Mouse (Mus musculus): ENCODE measurements around the gene Ccdc86. TPM values are rescaled to one million over a fixed set of nuclear protein-coding genes. Genes with fewer than 3 reads are reported as not detected.

The Ccdc86 gene
- polyA plus RNA-seq, 1 experiment = 3.9 TPM

DNA sequence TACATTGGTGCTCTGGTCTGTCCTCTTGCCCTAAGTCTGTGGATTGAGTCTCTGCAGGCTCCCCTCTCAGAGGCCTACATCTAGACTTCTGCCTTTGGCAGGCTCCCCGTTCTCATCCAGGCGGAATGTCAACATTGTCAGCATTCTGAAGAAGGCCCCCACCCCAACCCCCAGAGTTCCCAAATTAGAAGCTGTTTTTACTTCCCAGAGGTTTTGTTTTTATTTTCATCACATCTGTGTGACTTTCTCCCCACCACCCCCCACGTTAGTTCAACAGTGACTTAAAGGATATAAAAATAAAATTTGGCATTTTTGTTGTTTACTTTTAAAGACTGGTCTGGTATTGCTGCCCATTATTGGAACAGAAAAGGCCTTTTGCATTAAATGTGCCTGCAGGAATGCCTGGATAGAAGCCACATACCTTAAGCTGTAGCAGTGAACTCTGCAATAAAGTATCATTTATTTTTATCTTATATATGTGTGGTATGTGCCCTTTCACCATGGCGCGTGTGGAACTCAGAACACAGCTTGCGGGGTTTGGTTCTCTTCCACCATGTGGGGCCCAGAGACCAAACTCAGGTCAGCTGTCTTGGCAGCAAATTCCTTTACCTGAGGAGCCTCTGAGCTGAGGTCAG lies 39.9 kb downstream of the Ccdc86 start:
- TF ChIP-seq POLR2A (IDR thresholded peaks at IDR 0.05; ENCODE audit: low read depth, low read length) (no peak), CTCF (conservative IDR thresholded peaks at IDR 0.05; ENCODE audit: insufficient read depth, insufficient read length, low read depth, low read length) (no peak)
- H3K4me3 ChIP-seq (ENCODE audit: insufficient read depth, low read depth, low read length) = no peak overlapping the region
- WGBS = 60% methylated on average over 6 of the region's 6 CpGs
- H3K4me1 ChIP-seq (ENCODE audit: control insufficient read depth, insufficient read depth, low read length) = peaks cover 13% of the 10 kb centered on the region; the same call in 1 of the 2 replicates
- 0 out of 2 replicates have a peak overlapping the region, but pooled peaks have one; percentile 5 for H3K27ac ChIP-seq (ENCODE audit: insufficient read depth, low read depth, low read length)
- H3K36me3 ChIP-seq (ENCODE audit: control insufficient read depth, insufficient read depth, low read length) = no peaks in the 10 kb centered on the region
- DNase-seq = peak; percentile 38
- no peaks in the 10 kb centered on the region for H3K27me3 ChIP-seq (replicated peaks; ENCODE audit: control insufficient read depth, insufficient read depth, low read length)

DNA sequence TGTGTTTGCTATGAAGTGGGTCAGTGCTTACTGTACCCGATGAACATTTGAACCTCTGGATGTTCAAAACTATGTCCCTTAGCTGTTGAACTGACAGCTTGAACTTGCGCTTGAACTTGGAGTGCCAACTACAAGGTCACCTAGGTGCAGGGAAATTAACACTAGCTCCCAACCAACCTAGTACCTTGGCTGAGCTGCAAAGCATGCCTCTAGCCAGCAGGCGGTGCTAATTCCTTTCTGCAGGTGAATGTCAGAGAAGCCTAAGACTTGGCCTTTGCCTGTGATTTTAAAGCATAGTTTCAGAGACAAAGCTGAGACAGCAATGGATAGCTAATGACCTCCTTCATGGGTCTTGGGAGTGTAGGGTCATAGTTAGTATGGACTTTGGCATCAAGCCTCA lies 41.2 kb downstream of the Ccdc86 start:
- TF ChIP-seq POLR2A (IDR thresholded peaks at IDR 0.05; ENCODE audit: low read depth, low read length) (no peak), CTCF (conservative IDR thresholded peaks at IDR 0.05; ENCODE audit: insufficient read depth, insufficient read length, low read depth, low read length) (peak; percentile 86)
- WGBS = 40% methylated on average over 3 of the region's 3 CpGs
- DNase-seq = peak; percentile 73
- Histone ChIP-seq H3K27me3 (replicated peaks; ENCODE audit: control insufficient read depth, insufficient read depth, low read length) (no peaks in the 10 kb centered on the region), H3K27ac (ENCODE audit: insufficient read depth, low read depth, low read length) (no peak overlapping the region), H3K4me1 (ENCODE audit: control insufficient read depth, insufficient read depth, low read length) (peaks cover 13% of the 10 kb centered on the region; the same call in 1 of the 2 replicates), H3K4me3 (ENCODE audit: insufficient read depth, low read depth, low read length) (no peak overlapping the region), H3K36me3 (ENCODE audit: control insufficient read depth, insufficient read depth, low read length) (peaks cover under 1% of the 10 kb centered on the region; the same call in 1 of the 2 replicates)

DNA sequence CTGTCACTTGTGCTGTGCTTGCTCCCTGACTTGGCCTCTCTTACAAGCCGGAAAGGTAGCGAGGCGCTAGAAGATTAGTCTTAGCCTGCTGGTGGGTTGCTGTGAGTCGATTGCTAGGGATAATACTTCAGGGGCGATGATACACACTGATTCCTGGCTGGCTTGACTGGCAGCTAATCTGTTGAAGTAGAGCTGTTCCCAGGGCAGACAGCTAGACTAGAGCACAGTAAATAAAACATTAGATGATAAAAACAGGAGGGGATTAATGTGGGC lies 43.4 kb downstream of the Ccdc86 start:
- H3K36me3 ChIP-seq (ENCODE audit: control insufficient read depth, insufficient read depth, low read length) = peaks cover 4% of the 10 kb centered on the region; the same call in 1 of the 2 replicates
- peaks cover 13% of the 10 kb centered on the region; the same call in 1 of the 2 replicates for H3K4me1 ChIP-seq (ENCODE audit: control insufficient read depth, insufficient read depth, low read length)
- peak overlapping the region; percentile 75 for H3K27ac ChIP-seq (ENCODE audit: insufficient read depth, low read depth, low read length)
- 46% methylated on average over 5 of the region's 5 CpGs for WGBS
- no peaks in the 10 kb centered on the region for H3K27me3 ChIP-seq (replicated peaks; ENCODE audit: control insufficient read depth, insufficient read depth, low read length)
- DNase-seq = no peak
- H3K4me3 ChIP-seq (ENCODE audit: insufficient read depth, low read depth, low read length) = no peak overlapping the region
- TF ChIP-seq POLR2A (IDR thresholded peaks at IDR 0.05; ENCODE audit: low read depth, low read length) (no peak), CTCF (conservative IDR thresholded peaks at IDR 0.05; ENCODE audit: insufficient read depth, insufficient read length, low read depth, low read length) (no peak)

DNA sequence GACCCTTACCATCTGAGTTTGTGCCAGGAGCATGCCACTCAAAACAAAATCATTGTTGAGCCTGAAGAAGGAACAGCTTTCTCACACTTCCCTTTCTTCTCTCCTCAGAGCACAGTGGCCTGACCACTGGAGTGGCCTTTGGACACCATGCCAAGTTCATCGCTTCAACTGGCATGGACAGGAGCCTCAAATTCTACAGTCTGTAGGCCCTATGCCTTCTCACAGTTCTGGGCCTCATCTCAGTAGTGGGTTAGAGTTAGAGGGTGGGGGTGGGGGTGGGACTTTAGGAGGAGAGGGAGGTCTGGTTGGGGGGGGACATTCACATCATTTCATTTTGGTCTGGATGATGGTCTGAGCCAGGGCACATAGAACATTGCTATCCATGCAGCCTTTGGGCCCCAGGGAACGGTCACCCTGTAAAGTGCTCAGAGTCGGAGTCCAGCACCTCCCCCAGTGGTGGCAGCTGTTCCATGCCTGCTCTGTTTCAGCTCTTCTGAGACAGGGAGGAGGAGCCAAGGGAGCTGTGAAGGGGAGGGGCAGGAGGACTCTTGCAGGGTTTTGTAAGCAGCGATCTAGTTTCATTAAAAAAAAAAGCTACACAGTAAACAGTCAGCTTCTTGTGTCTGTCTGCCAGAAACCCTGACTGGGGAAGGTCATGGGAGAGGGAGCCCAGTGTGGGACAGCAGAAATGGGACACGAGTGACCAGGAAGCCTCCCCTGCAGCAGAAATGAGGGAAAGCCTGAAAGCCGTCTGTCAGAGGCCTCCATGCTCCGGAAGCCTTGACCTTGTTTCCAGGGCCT lies 43.9 kb downstream of the Ccdc86 start:
- Histone ChIP-seq H3K36me3 (ENCODE audit: control insufficient read depth, insufficient read depth, low read length) (peaks cover 4% of the 10 kb centered on the region; the same call in 1 of the 2 replicates), H3K4me1 (ENCODE audit: control insufficient read depth, insufficient read depth, low read length) (peaks cover 13% of the 10 kb centered on the region; the same call in 1 of the 2 replicates), H3K4me3 (ENCODE audit: insufficient read depth, low read depth, low read length) (no peak overlapping the region), H3K27me3 (replicated peaks; ENCODE audit: control insufficient read depth, insufficient read depth, low read length) (no peaks in the 10 kb centered on the region), H3K27ac (ENCODE audit: insufficient read depth, low read depth, low read length) (peak overlapping the region; percentile 75)
- WGBS = 27% methylated on average over 7 of the region's 7 CpGs
- DNase-seq = peak; percentile 85
- TF ChIP-seq POLR2A (IDR thresholded peaks at IDR 0.05; ENCODE audit: low read depth, low read length) (no peak), CTCF (conservative IDR thresholded peaks at IDR 0.05; ENCODE audit: insufficient read depth, insufficient read length, low read depth, low read length) (no peak)

DNA sequence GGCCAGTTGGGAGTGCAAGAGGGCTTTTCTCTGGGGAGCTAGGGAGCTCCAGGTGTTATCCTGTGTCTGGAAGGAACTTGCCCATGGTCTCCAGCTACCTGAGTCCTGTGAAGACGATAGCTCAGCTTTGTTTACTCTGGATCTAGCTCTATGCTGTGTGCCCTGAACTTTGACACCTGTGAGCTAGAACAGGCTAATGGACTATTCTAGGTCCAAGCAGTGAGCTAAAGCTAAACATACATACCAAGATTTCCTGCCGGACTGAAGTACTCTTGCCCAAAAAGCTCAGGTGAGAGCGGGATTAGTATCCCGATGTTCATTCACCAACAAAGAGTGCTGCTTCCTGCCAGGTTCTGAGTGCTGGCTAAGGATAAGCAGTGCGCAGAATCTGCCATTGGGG lies 44.6 kb downstream of the Ccdc86 start:
- peaks cover 4% of the 10 kb centered on the region; the same call in 1 of the 2 replicates for H3K36me3 ChIP-seq (ENCODE audit: control insufficient read depth, insufficient read depth, low read length)
- H3K4me1 ChIP-seq (ENCODE audit: control insufficient read depth, insufficient read depth, low read length) = peaks cover 13% of the 10 kb centered on the region; the same call in 1 of the 2 replicates
- peak; percentile 9 for DNase-seq
- TF ChIP-seq CTCF (conservative IDR thresholded peaks at IDR 0.05; ENCODE audit: insufficient read depth, insufficient read length, low read depth, low read length) (no peak), POLR2A (IDR thresholded peaks at IDR 0.05; ENCODE audit: low read depth, low read length) (no peak)
- H3K4me3 ChIP-seq (ENCODE audit: insufficient read depth, low read depth, low read length) = no peak overlapping the region
- H3K27me3 ChIP-seq (replicated peaks; ENCODE audit: control insufficient read depth, insufficient read depth, low read length) = no peaks in the 10 kb centered on the region
- WGBS = 68% methylated on average over 5 of the region's 5 CpGs
- H3K27ac ChIP-seq (ENCODE audit: insufficient read depth, low read depth, low read length) = peak overlapping the region; percentile 30; the same call in 1 of the 2 replicates

DNA sequence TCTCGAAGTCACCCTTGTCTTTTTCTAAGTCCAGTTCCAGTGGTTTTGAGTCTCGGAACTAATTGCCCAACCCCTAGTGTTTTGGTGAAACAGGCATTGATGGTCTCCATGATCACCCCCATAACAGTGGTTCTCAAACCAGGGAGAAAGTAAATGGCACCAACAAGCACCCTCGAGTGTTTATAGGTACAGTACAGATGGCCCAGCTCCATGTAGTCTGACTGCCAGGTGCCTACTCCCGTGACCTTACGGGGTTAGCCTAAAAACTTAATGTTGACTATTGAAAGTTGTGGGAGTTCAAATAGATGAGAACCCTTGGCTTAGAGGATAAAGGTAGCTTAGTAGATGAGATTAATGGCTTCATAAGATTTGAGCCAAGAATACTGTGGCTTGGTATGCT lies 48.0 kb downstream of the Ccdc86 start:
- H3K36me3 ChIP-seq (ENCODE audit: control insufficient read depth, insufficient read depth, low read length) = peaks cover 4% of the 10 kb centered on the region; the same call in 1 of the 2 replicates
- H3K4me1 ChIP-seq (ENCODE audit: control insufficient read depth, insufficient read depth, low read length) = peaks cover 16% of the 10 kb centered on the region; the same call in 1 of the 2 replicates
- H3K4me3 ChIP-seq (ENCODE audit: insufficient read depth, low read depth, low read length) = no peak overlapping the region
- H3K27me3 ChIP-seq (replicated peaks; ENCODE audit: control insufficient read depth, insufficient read depth, low read length) = no peaks in the 10 kb centered on the region
- TF ChIP-seq CTCF (conservative IDR thresholded peaks at IDR 0.05; ENCODE audit: insufficient read depth, insufficient read length, low read depth, low read length) (no peak), POLR2A (IDR thresholded peaks at IDR 0.05; ENCODE audit: low read depth, low read length) (no peak)
- H3K27ac ChIP-seq (ENCODE audit: insufficient read depth, low read depth, low read length) = no peak overlapping the region
- 94% methylated on average over 5 of the region's 5 CpGs for WGBS
- DNase-seq = no peak

DNA sequence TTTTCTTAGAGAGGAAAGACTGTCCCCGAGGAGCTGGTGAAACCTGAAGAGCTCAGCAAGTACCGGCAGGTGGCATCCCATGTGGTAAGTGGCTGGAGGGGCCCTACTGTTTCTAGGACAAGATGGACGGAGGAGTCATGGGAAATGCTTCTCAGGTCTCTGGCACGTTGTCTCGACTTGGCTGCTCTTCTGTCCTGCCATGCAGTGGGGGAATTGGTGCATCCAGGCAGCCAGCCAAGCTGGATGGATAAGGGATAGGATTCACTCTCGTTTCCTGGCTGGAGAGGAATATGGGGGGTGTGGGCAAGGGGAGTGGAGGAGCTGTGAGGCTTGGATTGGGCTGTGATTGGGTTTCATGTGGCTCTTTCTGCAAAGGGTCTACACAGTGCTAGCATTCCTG lies 48.8 kb downstream of the Ccdc86 start:
- TF ChIP-seq CTCF (conservative IDR thresholded peaks at IDR 0.05; ENCODE audit: insufficient read depth, insufficient read length, low read depth, low read length) (no peak), POLR2A (IDR thresholded peaks at IDR 0.05; ENCODE audit: low read depth, low read length) (no peak)
- H3K27ac ChIP-seq (ENCODE audit: insufficient read depth, low read depth, low read length) = no peak overlapping the region
- H3K36me3 ChIP-seq (ENCODE audit: control insufficient read depth, insufficient read depth, low read length) = peaks cover 4% of the 10 kb centered on the region; the same call in 1 of the 2 replicates
- H3K4me3 ChIP-seq (ENCODE audit: insufficient read depth, low read depth, low read length) = no peak overlapping the region
- peaks cover 11% of the 10 kb centered on the region; the same call in 1 of the 2 replicates for H3K4me1 ChIP-seq (ENCODE audit: control insufficient read depth, insufficient read depth, low read length)
- WGBS = 76% methylated on average over 6 of the region's 6 CpGs
- no peaks in the 10 kb centered on the region for H3K27me3 ChIP-seq (replicated peaks; ENCODE audit: control insufficient read depth, insufficient read depth, low read length)
- DNase-seq = no peak
